Mouse (Mus musculus): Measurements from ENCODE around the gene Gm20388. TPM values are rescaled to one million over a fixed set of nuclear protein-coding genes. Genes with fewer than 3 reads are reported as not detected.

The Gm20388 gene
- total RNA-seq, 2 experiments from 2014 or later = 4.0 TPM; not detected in 1

- no peak for DNase-seq
Measured at GRCm38 (mm10) chr8:122467816-122468215, 2557.2 kb downstream of the Gm20388 start.

GRCm38 (mm10) chr8:122469407-122469806, 2558.8 kb downstream of the Gm20388 start:
- DNase-seq = no peak

GRCm38 (mm10) chr8:122469965-122470364, 2559.3 kb downstream of the Gm20388 start:
- DNase-seq = no peak

GRCm38 (mm10) chr8:122470691-122471090, 2560.1 kb downstream of the Gm20388 start:
- DNase-seq = no peak

GRCm38 (mm10) chr8:122473911-122474421, 2563.3 kb downstream of the Gm20388 start:
- peak; percentile 22 to 48 for DNase-seq

GRCm38 (mm10) chr8:122474951-122475560, 2564.4 kb downstream of the Gm20388 start:
- DNase-seq = peak; percentile 56 to 62

- DNase-seq = peak; percentile 93
Measured at GRCm38 (mm10) chr8:122475580-122476320, 2565.1 kb downstream of the Gm20388 start, which contains the start of the genes Rnf166 and Ctu2. Gene Rnf166 (minus strand): TSS chr8:122476064. Gene Ctu2 (plus strand): TSS chr8:122476143.

- no peak for DNase-seq
Measured at GRCm38 (mm10) chr8:122482448-122482847, 2571.8 kb downstream of the Gm20388 start.

- no peak for DNase-seq
Measured at GRCm38 (mm10) chr8:122483877-122484276, 2573.2 kb downstream of the Gm20388 start.

- DNase-seq = no peak
Measured at GRCm38 (mm10) chr8:122484831-122485230, 2574.2 kb downstream of the Gm20388 start.

GRCm38 (mm10) chr8:122488387-122488786, 2577.7 kb downstream of the Gm20388 start:
- no peak for DNase-seq

- peak in 1 of 2 experiments; percentile 41 for DNase-seq
Measured at GRCm38 (mm10) chr8:122497016-122497734, 2586.5 kb downstream of the Gm20388 start.

- no peak for DNase-seq
Measured at GRCm38 (mm10) chr8:122497912-122498311, 2587.3 kb downstream of the Gm20388 start.

GRCm38 (mm10) chr8:122500856-122501255, 2590.2 kb downstream of the Gm20388 start:
- peak; percentile 79 to 89 for DNase-seq

- DNase-seq = peak; percentile 68 to 76
Measured at GRCm38 (mm10) chr8:122511552-122511951, 2600.9 kb downstream of the Gm20388 start.

- peak in 1 of 2 experiments; percentile 29 for DNase-seq
Measured at GRCm38 (mm10) chr8:122512392-122512791, 2601.8 kb downstream of the Gm20388 start.

- peak in 1 of 2 experiments; percentile 21 for DNase-seq
Measured at GRCm38 (mm10) chr8:122515699-122516098, 2605.1 kb downstream of the Gm20388 start.

GRCm38 (mm10) chr8:122517541-122518190, 2607.0 kb downstream of the Gm20388 start:
- DNase-seq = peak; percentile 63 to 84

GRCm38 (mm10) chr8:122520611-122521010, 2610.0 kb downstream of the Gm20388 start:
- peak in 1 of 2 experiments; percentile 26 for DNase-seq

- DNase-seq = peak; percentile 76 to 90
Measured at GRCm38 (mm10) chr8:122522796-122523651, 2612.4 kb downstream of the Gm20388 start.
